Mouse (Mus musculus): ENCODE measurements around the gene Olfr281.

- TF ChIP-seq CTCF (IDR thresholded peaks at IDR 0.05; ENCODE audit: borderline replicate concordance, insufficient read depth, low read length) (no peak), POLR2A (IDR thresholded peaks at IDR 0.05; ENCODE audit: low read depth, low read length) (no peak)
Observed at GRCm38 (mm10) chr15:98420897-98421296, 31.5 kb upstream of the Olfr281 start.

Measured in embryonic fibroblast, embryonic 13.5 days (primary cell).